Mouse (Mus musculus) heart, postnatal 0 days (tissue): Measurements from ENCODE around the gene Atg101.

Experiments used
- CTCF ChIP-seq: IDR thresholded peaks from 2 replicates; pipeline ENCODE4 v1.5.1; 2016; ENCODE audit warnings: antibody characterized with exemption, control low read depth, low read depth
- EP300 ChIP-seq: IDR thresholded peaks from 2 replicates; pipeline ENCODE4 v1.6.1; 2016; ENCODE audit warnings: antibody characterized with exemption, low read depth

GRCm38 (mm10) chr15:101339537-101339936 is 55.5 kb downstream of the Atg101 start:
- peak; percentile 97 for TF ChIP-seq CTCF
- TF ChIP-seq EP300 = no peak
